Mouse (Mus musculus): ENCODE results near the gene Wbp4. TPM values are rescaled to one million over a fixed set of nuclear protein-coding genes. Genes with fewer than 3 reads are reported as not detected.

Gene Wbp4
- polyA plus RNA-seq, 1 experiment = 42.9 TPM

GRCm38 (mm10) chr14:79521471-79522117 lies 40.3 kb upstream of the Wbp4 start:
- Histone ChIP-seq H3K4me1 (ENCODE audit: control insufficient read depth, insufficient read depth, low read length) (no peaks in the 10 kb centered on the region), H3K9ac (ENCODE audit: low read depth, poor library complexity, severe bottlenecking) (no peak overlapping the region), H3K27ac (ENCODE audit: insufficient read depth, low read length) (no peak overlapping the region), H3K4me3 (ENCODE audit: low read depth, low read length) (no peak overlapping the region), H3K36me3 (ENCODE audit: control insufficient read depth, insufficient read depth, low read length, poor library complexity, severe bottlenecking) (no peaks in the 10 kb centered on the region), H3K9me3 (replicated peaks; ENCODE audit: control insufficient read depth, insufficient read depth, low read length, poor library complexity, severe bottlenecking) (no peaks in the 10 kb centered on the region), H3K27me3 (ENCODE audit: control insufficient read depth, insufficient read depth, low read length, poor library complexity, severe bottlenecking) (no peaks in the 10 kb centered on the region)
- no peak for TF ChIP-seq CTCF (IDR thresholded peaks at IDR 0.05; ENCODE audit: low read depth, low read length)
- no peak for TF ChIP-seq EP300 (IDR thresholded peaks at IDR 0.05; ENCODE audit: insufficient read depth, low read depth, low read length)
- TF ChIP-seq POLR2A (IDR thresholded peaks at IDR 0.05; ENCODE audit: insufficient read depth, low read length) = no peak

- Histone ChIP-seq H3K4me3 (ENCODE audit: low read depth, low read length) (no peak overlapping the region), H3K4me1 (ENCODE audit: control insufficient read depth, insufficient read depth, low read length) (no peaks in the 10 kb centered on the region)
Observed at GRCm38 (mm10) chr14:79521056-79521455, 39.7 kb upstream of the Wbp4 start.

GRCm38 (mm10) chr14:79520612-79521011 lies 39.3 kb upstream of the Wbp4 start:
- Histone ChIP-seq H3K36me3 (ENCODE audit: control insufficient read depth, insufficient read depth, low read length, poor library complexity, severe bottlenecking) (no peaks in the 10 kb centered on the region), H3K27ac (ENCODE audit: insufficient read depth, low read length) (no peak overlapping the region), H3K27me3 (ENCODE audit: control insufficient read depth, insufficient read depth, low read length, poor library complexity, severe bottlenecking) (no peaks in the 10 kb centered on the region), H3K9me3 (replicated peaks; ENCODE audit: control insufficient read depth, insufficient read depth, low read length, poor library complexity, severe bottlenecking) (no peaks in the 10 kb centered on the region), H3K9ac (ENCODE audit: low read depth, poor library complexity, severe bottlenecking) (no peak overlapping the region), H3K4me1 (ENCODE audit: control insufficient read depth, insufficient read depth, low read length) (no peaks in the 10 kb centered on the region), H3K4me3 (ENCODE audit: low read depth, low read length) (no peak overlapping the region)
- TF ChIP-seq POLR2A (IDR thresholded peaks at IDR 0.05; ENCODE audit: insufficient read depth, low read length) = no peak
- TF ChIP-seq CTCF (IDR thresholded peaks at IDR 0.05; ENCODE audit: low read depth, low read length) = no peak
- no peak for TF ChIP-seq EP300 (IDR thresholded peaks at IDR 0.05; ENCODE audit: insufficient read depth, low read depth, low read length)

More at GRCm38 (mm10) chr14:79521056-79521455, 39.7 kb upstream of the Wbp4 start:
- Histone ChIP-seq H3K27ac (ENCODE audit: insufficient read depth, low read length) (no peak overlapping the region), H3K9me3 (replicated peaks; ENCODE audit: control insufficient read depth, insufficient read depth, low read length, poor library complexity, severe bottlenecking) (no peaks in the 10 kb centered on the region), H3K36me3 (ENCODE audit: control insufficient read depth, insufficient read depth, low read length, poor library complexity, severe bottlenecking) (no peaks in the 10 kb centered on the region), H3K9ac (ENCODE audit: low read depth, poor library complexity, severe bottlenecking) (no peak overlapping the region), H3K27me3 (ENCODE audit: control insufficient read depth, insufficient read depth, low read length, poor library complexity, severe bottlenecking) (no peaks in the 10 kb centered on the region)
- TF ChIP-seq EP300 (IDR thresholded peaks at IDR 0.05; ENCODE audit: insufficient read depth, low read depth, low read length) (no peak), CTCF (IDR thresholded peaks at IDR 0.05; ENCODE audit: low read depth, low read length) (no peak)

GRCm38 (mm10) chr14:79519663-79519975 lies 38.3 kb upstream of the Wbp4 start:
- TF ChIP-seq CTCF (IDR thresholded peaks at IDR 0.05; ENCODE audit: low read depth, low read length) (no peak), EP300 (IDR thresholded peaks at IDR 0.05; ENCODE audit: insufficient read depth, low read depth, low read length) (no peak), POLR2A (IDR thresholded peaks at IDR 0.05; ENCODE audit: insufficient read depth, low read length) (no peak)

DNA sequence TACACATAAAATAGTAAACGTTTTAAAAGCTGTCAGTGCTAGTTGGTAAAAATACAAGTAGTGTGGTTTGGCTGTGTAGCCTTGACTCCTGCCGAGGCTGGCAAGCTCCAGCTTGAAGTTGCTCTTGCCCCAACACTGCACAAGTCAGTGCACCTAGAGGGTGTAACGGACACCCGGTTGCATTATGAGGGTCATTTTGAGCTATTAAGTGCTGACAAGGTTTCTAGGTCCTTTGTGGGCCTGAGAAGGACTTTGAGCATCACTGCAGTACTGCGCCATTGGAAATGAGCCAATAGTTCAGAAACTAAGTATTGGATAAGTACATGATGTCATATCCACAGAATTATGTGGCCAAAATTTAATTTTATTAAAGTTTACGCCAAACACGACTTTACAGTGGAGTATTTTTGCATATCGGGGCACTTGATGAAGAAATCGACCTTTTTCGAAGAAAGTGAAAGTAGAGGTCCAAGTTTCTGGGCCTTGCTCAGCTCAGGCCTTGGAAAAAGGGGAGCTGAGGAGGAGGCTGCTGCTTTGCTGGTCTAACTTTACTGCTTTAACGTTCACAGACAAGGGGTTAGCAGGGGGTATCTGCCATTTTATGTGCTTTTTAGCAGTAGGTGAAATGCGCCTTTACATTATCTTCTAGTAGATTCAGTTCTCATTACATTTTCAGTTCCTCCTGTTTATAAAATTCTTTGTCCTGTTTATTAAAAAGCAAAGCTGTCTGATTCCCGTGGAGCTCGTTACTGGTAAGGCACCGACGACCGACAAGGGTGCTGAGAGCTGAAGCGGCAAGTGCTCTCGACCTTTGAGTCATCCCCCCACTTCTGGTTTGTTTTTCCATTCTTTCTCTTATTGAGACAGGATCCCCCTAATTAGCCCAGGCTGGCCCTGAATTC lies 37.7 kb upstream of the Wbp4 start:
- no peak overlapping the region for H3K4me3 ChIP-seq (ENCODE audit: low read depth, low read length)
- no peaks in the 10 kb centered on the region for H3K4me1 ChIP-seq (ENCODE audit: control insufficient read depth, insufficient read depth, low read length)
- no peak overlapping the region for H3K27ac ChIP-seq (ENCODE audit: insufficient read depth, low read length)
- H3K36me3 ChIP-seq (ENCODE audit: control insufficient read depth, insufficient read depth, low read length, poor library complexity, severe bottlenecking) = no peaks in the 10 kb centered on the region
- H3K27me3 ChIP-seq (ENCODE audit: control insufficient read depth, insufficient read depth, low read length, poor library complexity, severe bottlenecking) = no peaks in the 10 kb centered on the region
- no peak overlapping the region for H3K9ac ChIP-seq (ENCODE audit: low read depth, poor library complexity, severe bottlenecking)
- TF ChIP-seq POLR2A (IDR thresholded peaks at IDR 0.05; ENCODE audit: insufficient read depth, low read length) (no peak), CTCF (IDR thresholded peaks at IDR 0.05; ENCODE audit: low read depth, low read length) (no peak), EP300 (IDR thresholded peaks at IDR 0.05; ENCODE audit: insufficient read depth, low read depth, low read length) (no peak)
- H3K9me3 ChIP-seq (replicated peaks; ENCODE audit: control insufficient read depth, insufficient read depth, low read length, poor library complexity, severe bottlenecking) = no peaks in the 10 kb centered on the region

More at GRCm38 (mm10) chr14:79519663-79519975, 38.3 kb upstream of the Wbp4 start:
- Histone ChIP-seq H3K27ac (ENCODE audit: insufficient read depth, low read length) (no peak overlapping the region), H3K9ac (ENCODE audit: low read depth, poor library complexity, severe bottlenecking) (no peak overlapping the region), H3K4me1 (ENCODE audit: control insufficient read depth, insufficient read depth, low read length) (no peaks in the 10 kb centered on the region), H3K9me3 (replicated peaks; ENCODE audit: control insufficient read depth, insufficient read depth, low read length, poor library complexity, severe bottlenecking) (no peaks in the 10 kb centered on the region), H3K4me3 (ENCODE audit: low read depth, low read length) (no peak overlapping the region), H3K27me3 (ENCODE audit: control insufficient read depth, insufficient read depth, low read length, poor library complexity, severe bottlenecking) (no peaks in the 10 kb centered on the region), H3K36me3 (ENCODE audit: control insufficient read depth, insufficient read depth, low read length, poor library complexity, severe bottlenecking) (no peaks in the 10 kb centered on the region)

- Histone ChIP-seq H3K36me3 (ENCODE audit: control insufficient read depth, insufficient read depth, low read length, poor library complexity, severe bottlenecking) (no peaks in the 10 kb centered on the region), H3K27me3 (ENCODE audit: control insufficient read depth, insufficient read depth, low read length, poor library complexity, severe bottlenecking) (no peaks in the 10 kb centered on the region), H3K4me1 (ENCODE audit: control insufficient read depth, insufficient read depth, low read length) (no peaks in the 10 kb centered on the region), H3K9ac (ENCODE audit: low read depth, poor library complexity, severe bottlenecking) (no peak overlapping the region), H3K27ac (ENCODE audit: insufficient read depth, low read length) (no peak overlapping the region), H3K9me3 (replicated peaks; ENCODE audit: control insufficient read depth, insufficient read depth, low read length, poor library complexity, severe bottlenecking) (no peaks in the 10 kb centered on the region), H3K4me3 (ENCODE audit: low read depth, low read length) (no peak overlapping the region)
- TF ChIP-seq EP300 (IDR thresholded peaks at IDR 0.05; ENCODE audit: insufficient read depth, low read depth, low read length) (no peak), POLR2A (IDR thresholded peaks at IDR 0.05; ENCODE audit: insufficient read depth, low read length) (no peak), CTCF (IDR thresholded peaks at IDR 0.05; ENCODE audit: low read depth, low read length) (no peak)
Observed at GRCm38 (mm10) chr14:79518123-79518522, 36.8 kb upstream of the Wbp4 start.

Data from ES-Bruce4 (cell line).